Comparison of ENCODE assay signal across 18 mouse cellular contexts in genomic region chr10:90864599-90864889, GRCm38 (mm10).
DNase-seq lines count a peak whose midpoint lies in the region; ATAC-seq and TF ChIP-seq lines count a peak whose summit lies in the region.
"Had no signal": no experiment of that assay in that cellular context is flagged by ENCODE, and none has a peak within 500 bp of the region (broad histone marks: within the 10 kb centered on the region; RNA-seq: fewer than 3 reads in every experiment).

No protein-coding gene starts in this region.

- in situ Hi-C loops in CH12.LX (cut with MboI; ENCODE audit: low pct_ligation_motif_present, low pct_unique_long_range_greater_than_20kb, low sequenced_read_pairs), result loop anchor here (10.0 to 25.0 kb wide), 2 partner anchors 60 to 127 kb away; no protein-coding TSS in a partner anchor

- H3K27ac ChIP-seq in kidney, adult 2 months (ENCODE audit: insufficient read depth, low read depth, low read length), result peak overlapping the region; percentile 82
- H3K27ac ChIP-seq in kidney, embryonic 16.5 days (ENCODE audit: low read length), result no peak overlapping the region
- H3K27ac ChIP-seq in CH12.LX (ENCODE audit: insufficient read depth, low read depth), result no peak overlapping the region
- H3K27ac ChIP-seq: forebrain, embryonic 13.5 days; gastrocnemius, adult 2 months; limb, embryonic 13.5 days; liver, embryonic 12.5 days; midbrain, embryonic 12.5 days had no signal

- no peaks in the 10 kb centered on the region for H3K79me2 ChIP-seq in CH12.LX (replicated peaks; ENCODE audit: control insufficient read depth, extremely low read depth, insufficient read depth, poor library complexity, severe bottlenecking)

- WGBS in kidney, adult 2 months, result 19% methylated on average over 3 of the region's 3 CpGs
- WGBS in kidney, embryonic 16.5 days, result 41% methylated on average over 3 of the region's 3 CpGs

- TF ChIP-seq CTCF in kidney, adult 2 months (conservative IDR thresholded peaks at IDR 0.05; ENCODE audit: insufficient read depth, insufficient read length, low read depth, low read length), result no peak
- TF ChIP-seq CTCF in CH12.LX (conservative IDR thresholded peaks at IDR 0.05 in 1 of 2, IDR thresholded peaks at IDR 0.05 in 1 of 2; ENCODE audit: low read depth in 2 of 2, low read length in 2 of 2), result peak in 1 of 2 experiments; percentile 71; a peak in 2 of 4 replicates
- TF ChIP-seq CTCF in brain, embryonic 14.5 days (IDR thresholded peaks at IDR 0.05; ENCODE audit: borderline replicate concordance, extremely low read depth, insufficient read depth, insufficient read length), result peak; percentile 10; the same call in 1 of the 2 replicates

- no peak for TF ChIP-seq EP300 in CH12.LX (IDR thresholded peaks at IDR 0.05; ENCODE audit: low read length)

- dilution Hi-C loops in CH12.LX (cut with MboI; ENCODE audit: extremely low pct_ligation_motif_present, extremely low pct_unique_long_range_greater_than_20kb, low sequenced_read_pairs), result no loop called here

- ATAC-seq in kidney, embryonic 16.5 days (ENCODE audit: low FRiP score, low TSS enrichment), result no peak
- ATAC-seq: forebrain, embryonic 13.5 days; liver, embryonic 12.5 days had no signal

- no peaks in the 10 kb centered on the region for H3K36me3 ChIP-seq in kidney, adult 2 months (ENCODE audit: control insufficient read depth, insufficient read depth, low read length)
- H3K36me3 ChIP-seq in kidney, embryonic 16.5 days (ENCODE audit: insufficient read depth, low read length), result no peaks in the 10 kb centered on the region
- no peaks in the 10 kb centered on the region for H3K36me3 ChIP-seq in CH12.LX (replicated peaks in 1 of 2; ENCODE audit: control insufficient read depth in 1 of 2, insufficient read depth in 1 of 2, low read length in 1 of 2)
- H3K36me3 ChIP-seq: limb, embryonic 13.5 days; liver, embryonic 12.5 days; midbrain, embryonic 12.5 days had no signal

- H3K4me1 ChIP-seq in kidney, adult 2 months (ENCODE audit: control insufficient read depth, insufficient read depth, low read length), result peaks cover 7% of the 10 kb centered on the region; the same call in 1 of the 2 replicates
- no peaks in the 10 kb centered on the region for H3K4me1 ChIP-seq in kidney, embryonic 16.5 days (ENCODE audit: insufficient read depth, low read length)
- H3K4me1 ChIP-seq in CH12.LX (ENCODE audit: control insufficient read depth in 1 of 2, insufficient read depth in 2 of 2), result peaks cover 10 to 16% of the 10 kb centered on the region in 2 experiments; a peak in 3 of 4 replicates
- H3K4me1 ChIP-seq: limb, embryonic 13.5 days; liver, embryonic 12.5 days had no signal

- H3K4me2 ChIP-seq in kidney, embryonic 16.5 days (replicated peaks; ENCODE audit: low read depth, low read length), result no peak overlapping the region
- peak overlapping the region; percentile 67; the same call in 1 of the 2 replicates for H3K4me2 ChIP-seq in CH12.LX (ENCODE audit: insufficient read depth, low read depth, poor library complexity, severe bottlenecking)
- H3K4me2 ChIP-seq: forebrain, embryonic 13.5 days; limb, embryonic 13.5 days; liver, embryonic 12.5 days; midbrain, embryonic 12.5 days had no signal

- no peak for TF ChIP-seq POLR2A in kidney, adult 2 months (IDR thresholded peaks at IDR 0.05; ENCODE audit: low read depth, low read length)
- TF ChIP-seq POLR2A in CH12.LX (IDR thresholded peaks at IDR 0.05; ENCODE audit: low read depth, low read length), result no peak
- TF ChIP-seq POLR2A in brain, embryonic 14.5 days (IDR thresholded peaks at IDR 0.05; ENCODE audit: borderline replicate concordance, extremely low read depth, insufficient read depth, insufficient read length, poor library complexity, severe bottlenecking), result no peak

- H3K9ac ChIP-seq in kidney, embryonic 16.5 days (replicated peaks; ENCODE audit: low read length), result no peak overlapping the region
- H3K9ac ChIP-seq in CH12.LX (ENCODE audit: insufficient read depth, low read depth), result no peak overlapping the region; the same call in 1 of the 2 replicates
- H3K9ac ChIP-seq: forebrain, embryonic 13.5 days; limb, embryonic 13.5 days; liver, embryonic 12.5 days; midbrain, embryonic 12.5 days had no signal

- no peaks in the 10 kb centered on the region for H3K27me3 ChIP-seq in kidney, adult 2 months (replicated peaks; ENCODE audit: control insufficient read depth, insufficient read depth, low read length)
- no peaks in the 10 kb centered on the region for H3K27me3 ChIP-seq in kidney, embryonic 16.5 days (ENCODE audit: insufficient read depth, low read length)
- H3K27me3 ChIP-seq in CH12.LX (replicated peaks), result no peaks in the 10 kb centered on the region
- H3K27me3 ChIP-seq: forebrain, embryonic 13.5 days; liver, embryonic 12.5 days; midbrain, embryonic 12.5 days had no signal

- no peaks in the 10 kb centered on the region for H3K9me3 ChIP-seq in kidney, embryonic 16.5 days (ENCODE audit: low read length)
- H3K9me3 ChIP-seq in CH12.LX (replicated peaks; ENCODE audit: low read length), result no peaks in the 10 kb centered on the region
- H3K9me3 ChIP-seq: forebrain, embryonic 13.5 days; limb, embryonic 13.5 days; liver, embryonic 12.5 days; midbrain, embryonic 12.5 days had no signal

- DNase-seq in cerebellum, postnatal 14 days, result peak; percentile 30 to 36
- DNase-seq in cerebellum, postnatal 36 days, result no peak
- DNase-seq in kidney, adult 2 months, result no peak
- DNase-seq in CH12.LX (ENCODE audit: extremely low read depth), result peak; percentile 34
- DNase-seq in brain, embryonic 14.5 days (ENCODE audit: low read depth), result no peak
- no peak for DNase-seq in c-Kit-positive CD71-positive TER-119-positive erythroid progenitor cells, embryonic 14.5 days (ENCODE audit: low spot score)
- DNase-seq: adrenal gland, postnatal 25 days; embryo, embryonic 11 days; gastrocnemius, adult 2 months; lung, adult 18-20 months; lung, postnatal 10 days; right cerebral cortex, postnatal 14 days; spleen, adult 18-20 months had no signal

- H3K4me3 ChIP-seq in kidney, adult 2 months (ENCODE audit: insufficient read depth, low read depth, low read length), result no peak overlapping the region
- H3K4me3 ChIP-seq in kidney, embryonic 16.5 days (ENCODE audit: low read length), result no peak overlapping the region
- H3K4me3 ChIP-seq in CH12.LX (replicated peaks in 1 of 3; ENCODE audit: low read depth in 2 of 3, low read length in 2 of 3, poor library complexity in 1 of 3), result no peak overlapping the region
- H3K4me3 ChIP-seq: forebrain, embryonic 13.5 days; gastrocnemius, adult 2 months; limb, embryonic 13.5 days; liver, embryonic 12.5 days; midbrain, embryonic 12.5 days had no signal

- TF ChIP-seq RAD21 in CH12.LX (IDR thresholded peaks at IDR 0.05; ENCODE audit: low read depth, low read length), result peak; percentile 71

TF ChIP-seq in CH12.LX, 34 proteins besides CTCF, POLR2A, EP300 and RAD21:
- TF ChIP-seq POLR2AphosphoS2 (IDR thresholded peaks at IDR 0.05; ENCODE audit: low read depth, low read length) (no peak), SMC3 (IDR thresholded peaks at IDR 0.05; ENCODE audit: low read depth, low read length) (peak; percentile 67)

Comparison
In these comparisons a context has a peak if more than half of its experiments do, and no peak if none do; other contexts are left out.
1. DNase-seq: peak in cerebellum, postnatal 14 days (2 of 2) and CH12.LX (single experiment); none in cerebellum, postnatal 36 days (0 of 2), kidney, adult 2 months (single experiment), brain, embryonic 14.5 days (single experiment) and c-Kit-positive CD71-positive TER-119-positive erythroid progenitor cells, embryonic 14.5 days (single experiment).